ENCODE assay signal across 8 mouse cellular contexts in genomic region chr1:180333588-180333987, GRCm38 (mm10). TPM values are rescaled to one million over a fixed set of nuclear protein-coding genes. Genes with fewer than 3 reads are reported as not detected.
A peak's percentile ranks its signal among the peaks of the same experiment; 100 is the strongest.
DNase-seq lines count a peak whose midpoint lies in the region; ATAC-seq and TF ChIP-seq lines count a peak whose summit lies in the region.

No protein-coding gene starts in this region.

- H3K4me3 ChIP-seq in cerebellum, adult 2 months (replicated peaks; ENCODE audit: insufficient read depth, low read depth, low read length): peak overlapping the region; percentile 13
- no peak overlapping the region for H3K4me3 ChIP-seq in neural tube, embryonic 11.5 days (ENCODE audit: low read depth, low read length)
- H3K4me3 ChIP-seq in stomach, embryonic 15.5 days (replicated peaks): peak overlapping the region; percentile 78; the same call in 1 of the 2 replicates

- no peaks in the 10 kb centered on the region for H3K27me3 ChIP-seq in cerebellum, adult 2 months (ENCODE audit: control insufficient read depth, insufficient read depth, low read length)
- peaks cover 26% of the 10 kb centered on the region for H3K27me3 ChIP-seq in neural tube, embryonic 11.5 days (ENCODE audit: control insufficient read depth, insufficient read depth, low read length)
- H3K27me3 ChIP-seq in stomach, embryonic 15.5 days (replicated peaks): no peaks in the 10 kb centered on the region

- no peak for TF ChIP-seq CTCF in cerebellum, adult 2 months (IDR thresholded peaks at IDR 0.05; ENCODE audit: borderline replicate concordance, insufficient read depth, low read depth, low read length)

- no peak for TF ChIP-seq POLR2A in cerebellum, adult 2 months (IDR thresholded peaks at IDR 0.05; ENCODE audit: borderline replicate concordance, insufficient read depth, low read length)

- H3K9me3 ChIP-seq in neural tube, embryonic 11.5 days (ENCODE audit: control insufficient read depth, low read length): no peaks in the 10 kb centered on the region
- H3K9me3 ChIP-seq in stomach, embryonic 15.5 days: no peaks in the 10 kb centered on the region

- no peak for ATAC-seq in neural tube, embryonic 11.5 days (ENCODE audit: insufficient read depth, low FRiP score, low TSS enrichment)
- ATAC-seq in stomach, embryonic 15.5 days (ENCODE audit: insufficient read depth, low FRiP score, low read depth): no peak

- H3K27ac ChIP-seq in cerebellum, adult 2 months (ENCODE audit: insufficient read depth, low read length): no peak overlapping the region
- no peak overlapping the region for H3K27ac ChIP-seq in neural tube, embryonic 11.5 days (ENCODE audit: low read depth, low read length)
- no peak overlapping the region for H3K27ac ChIP-seq in stomach, embryonic 15.5 days

- peak overlapping the region; percentile 14; the same call in 1 of the 2 replicates for H3K4me2 ChIP-seq in neural tube, embryonic 11.5 days (ENCODE audit: low read depth)
- H3K4me2 ChIP-seq in stomach, embryonic 15.5 days: peak overlapping the region; percentile 97

- 63% methylated on average over 6 of the region's 6 CpGs for WGBS in cerebellum, adult 2 months
- WGBS in neural tube, embryonic 11.5 days: 24% methylated on average over 6 of the region's 6 CpGs
- WGBS in stomach, embryonic 15.5 days: 54% methylated on average over 6 of the region's 6 CpGs

- peak in 1 of 2 experiments; percentile 22 for DNase-seq in cerebellum, adult 2 months
- no peak for DNase-seq in cerebellum, postnatal 36 days
- no peak for DNase-seq in neural tube, embryonic 11.5 days (ENCODE audit: low spot score)
- DNase-seq in neural tube, embryonic 10.5 days (ENCODE audit: extremely low spot score, low spot score): no peak
- DNase-seq in kidney, postnatal 36 days: peak; percentile 43 to 56
- no peak for DNase-seq in embryo, embryonic 9.5 days (ENCODE audit: extremely low spot score)
- DNase-seq in embryo, embryonic 11 days: no peak

- no peaks in the 10 kb centered on the region for H3K36me3 ChIP-seq in neural tube, embryonic 11.5 days (ENCODE audit: control insufficient read depth, insufficient read depth, low read length)
- 0 out of 2 replicates have a peak, but pooled peaks cover 2% of the 10 kb centered on the region for H3K36me3 ChIP-seq in stomach, embryonic 15.5 days

- H3K9ac ChIP-seq in neural tube, embryonic 11.5 days (ENCODE audit: low read length): no peak overlapping the region
- H3K9ac ChIP-seq in stomach, embryonic 15.5 days: no peak overlapping the region

- peaks cover 15% of the 10 kb centered on the region for H3K4me1 ChIP-seq in cerebellum, adult 2 months (ENCODE audit: control insufficient read depth, insufficient read depth, low read length)
- peaks cover 13% of the 10 kb centered on the region for H3K4me1 ChIP-seq in neural tube, embryonic 11.5 days (ENCODE audit: control insufficient read depth, insufficient read depth, low read length)
- H3K4me1 ChIP-seq in stomach, embryonic 15.5 days: peaks cover 46% of the 10 kb centered on the region

RNA-seq across cellular contexts. Expression of gene Itpkb, which starts 3.3 kb away (rescaled TPM):
- polyA plus RNA-seq in cerebellum, adult 2 months (2012; rRNA removed): 31.8 and 34.1 TPM in 2 replicates
- polyA plus RNA-seq in neural tube, embryonic 11.5 days (2014; fragmentation: Nextera tagmentation; extraction: Ambion mirVana): 2.6 and 2.8 TPM in 2 replicates
- 8.9 and 9.4 TPM in 2 replicates for polyA plus RNA-seq in stomach, embryonic 15.5 days (2015; fragmentation: Nextera tagmentation; extraction: Ambion mirVana)

Comparison
In these comparisons a context has a peak if more than half of its experiments do, and no peak if none do; other contexts are left out.
1. DNase-seq: peak in kidney, postnatal 36 days (2 of 2); none in cerebellum, postnatal 36 days (0 of 2), neural tube, embryonic 11.5 days (single experiment), neural tube, embryonic 10.5 days (single experiment), embryo, embryonic 9.5 days (single experiment) and embryo, embryonic 11 days (single experiment).